Mouse (Mus musculus) CH12.LX (cell line): ENCODE data around the gene Pdp2. TPM values are rescaled to one million over a fixed set of nuclear protein-coding genes. Genes with fewer than 3 reads are reported as not detected.

Experiments
- DNase-seq: peaks from one replicate; pipeline ENCODE4 v3.0.0-alpha.2; 2013; ENCODE audit errors: extremely low read depth
- H3K27ac ChIP-seq: 2 replicates; pipeline ENCODE4 v1.5.1; 2012; ENCODE audit warnings: low read depth, mild to moderate bottlenecking, control low read depth, moderate library complexity; ENCODE audit not compliant: insufficient read depth
- H3K27me3 ChIP-seq: replicated peaks from 2 replicates; pipeline ENCODE3; 2012; ENCODE audit warnings: inconsistent platforms
- H3K36me3 ChIP-seq, 2 experiments: replicated peaks in 1 of 2; 2 replicates each; pipeline versions ENCODE3 to v1.6.1; 2012; ENCODE audit warnings: inconsistent platforms in 1 of 2, low read length in 1 of 2, mild to moderate bottlenecking in 1 of 2, mixed read lengths in 1 of 2, moderate library complexity in 1 of 2; ENCODE audit not compliant: control insufficient read depth in 1 of 2, insufficient read depth in 1 of 2
- H3K4me1 ChIP-seq, 2 experiments: 2 replicates each; pipeline ENCODE4 v1.6.1; 2012; ENCODE audit warnings: inconsistent platforms in 1 of 2, moderate library complexity in 1 of 2; ENCODE audit not compliant: insufficient read depth in 2 of 2, control insufficient read depth in 1 of 2
- H3K4me2 ChIP-seq: 2 replicates; pipeline ENCODE4 v1.6.1; 2012; ENCODE audit warnings: low read depth, mild to moderate bottlenecking, control low read depth; ENCODE audit not compliant: poor library complexity, insufficient read depth, severe bottlenecking
- H3K4me3 ChIP-seq, 3 experiments: fragments of 150-350 bp in 1 of 3; sonication (generic) in 1 of 3; replicated peaks in 1 of 3; 2 replicates each; pipeline versions ENCODE3 to v1.5.1; 2011 to 2012; ENCODE audit warnings: low read depth in 2 of 3, low read length in 2 of 3, mild to moderate bottlenecking in 2 of 3, moderate library complexity in 2 of 3, control low read depth in 1 of 3, improper control_type of control experiment in 1 of 3, inconsistent platforms in 1 of 3, mixed read lengths in 1 of 3; ENCODE audit not compliant: poor library complexity in 1 of 3
- H3K79me2 ChIP-seq: replicated peaks from 2 replicates; pipeline ENCODE4 v1.6.1; 2012; ENCODE audit warnings: mild to moderate bottlenecking, moderate library complexity; ENCODE audit not compliant: control insufficient read depth, poor library complexity, insufficient read depth, severe bottlenecking; ENCODE audit errors: extremely low read depth
- H3K9ac ChIP-seq: 2 replicates; pipeline ENCODE4 v1.6.1; 2012; ENCODE audit warnings: low read depth, mild to moderate bottlenecking, control low read depth, moderate library complexity; ENCODE audit not compliant: insufficient read depth
- H3K9me3 ChIP-seq: replicated peaks from 2 replicates; pipeline ENCODE3; 2012; ENCODE audit warnings: low read length, inconsistent platforms, mixed read lengths
- BHLHE40 ChIP-seq: IDR thresholded peaks from 2 replicates; pipeline ENCODE4 v1.6.1; 2011; ENCODE audit warnings: mild to moderate bottlenecking, low read depth, low read length, improper control_type of control experiment
- CHD1 ChIP-seq: IDR thresholded peaks from 2 replicates; pipeline ENCODE4 v1.6.1; 2012; ENCODE audit warnings: low read depth, low read length, improper control_type of control experiment, inconsistent platforms
- E2F4 ChIP-seq: IDR thresholded peaks from 2 replicates; pipeline ENCODE4 v1.6.1; 2011; ENCODE audit warnings: low read depth, low read length, improper control_type of control experiment; ENCODE audit not compliant: insufficient replicate concordance
- ELF1 ChIP-seq: IDR thresholded peaks from 2 replicates; pipeline ENCODE4 v1.6.1; 2014; ENCODE audit warnings: low read depth, mild to moderate bottlenecking, inconsistent platforms, low read length, improper control_type of control experiment
- EP300 ChIP-seq: IDR thresholded peaks from 2 replicates; pipeline ENCODE4 v1.6.1; 2011; ENCODE audit warnings: low read length, improper control_type of control experiment
- IRF4 ChIP-seq: IDR thresholded peaks from 2 replicates; pipeline ENCODE4 v1.6.1; 2014; ENCODE audit warnings: low read depth, mild to moderate bottlenecking, inconsistent platforms, low read length, improper control_type of control experiment
- JUND ChIP-seq: conservative IDR thresholded peaks from 2 replicates; pipeline ENCODE4 v1.6.1; 2011; ENCODE audit warnings: low read depth, low read length, improper control_type of control experiment
- MAFK ChIP-seq: IDR thresholded peaks from 2 replicates; pipeline ENCODE4 v1.6.1; 2011; ENCODE audit warnings: low read length, improper control_type of control experiment; ENCODE audit not compliant: insufficient replicate concordance
- MAX ChIP-seq: IDR thresholded peaks from 2 replicates; pipeline ENCODE4 v1.6.1; 2011; ENCODE audit warnings: low read length, improper control_type of control experiment
- NELFE ChIP-seq: IDR thresholded peaks from 2 replicates; pipeline ENCODE4 v1.6.1; 2011; ENCODE audit warnings: low read depth, low read length, improper control_type of control experiment
- POLR2AphosphoS2 ChIP-seq: IDR thresholded peaks from 2 replicates; pipeline ENCODE4 v1.6.1; 2011; ENCODE audit warnings: low read depth, low read length, improper control_type of control experiment
- RAD21 ChIP-seq: IDR thresholded peaks from 2 replicates; pipeline ENCODE4 v1.6.1; 2011; ENCODE audit warnings: low read depth, mild to moderate bottlenecking, low read length, improper control_type of control experiment, moderate library complexity
- RCOR1 ChIP-seq: conservative IDR thresholded peaks from 2 replicates; pipeline ENCODE4 v1.6.1; 2012; ENCODE audit warnings: low read depth, mild to moderate bottlenecking, inconsistent platforms, low read length, improper control_type of control experiment
- SIN3A ChIP-seq: IDR thresholded peaks from 2 replicates; pipeline ENCODE4 v1.6.1; 2012; ENCODE audit warnings: low read length, improper control_type of control experiment, inconsistent platforms
- TBP ChIP-seq: conservative IDR thresholded peaks from 2 replicates; pipeline ENCODE4 v1.6.1; 2011; ENCODE audit warnings: low read depth, low read length, improper control_type of control experiment
- USF1 ChIP-seq: IDR thresholded peaks from 2 replicates; pipeline ENCODE4 v1.6.1; 2014; ENCODE audit warnings: low read depth, mild to moderate bottlenecking, inconsistent platforms, low read length, improper control_type of control experiment
- dilution Hi-C: fragments of 300-500 bp; cut with MboI; formaldehyde crosslinking; loops from 2 replicates; pipeline ENCODE4 v1.14.3; 2020; ENCODE audit warnings: low sequenced_read_pairs; ENCODE audit not compliant: extremely low pct_unique_long_range_greater_than_20kb, extremely low pct_ligation_motif_present
- in situ Hi-C: fragments of 300-500 bp; cut with MboI; formaldehyde crosslinking; loops from 3 replicates; pipeline ENCODE4 v1.14.3; 2019; ENCODE audit warnings: low sequenced_read_pairs, low pct_ligation_motif_present, low pct_unique_long_range_greater_than_20kb, mixed read lengths
- polyA plus RNA-seq: library from polyadenylated mRNA; unstranded; fragments of >175 nt; gene quantifications from 2 replicates; pipeline ENCODE4 v1.2.1, GENCODE M21; 2012; ENCODE audit warnings: low read depth; ENCODE audit not compliant: insufficient read length
- total RNA-seq, 2 experiments: library from RNA; depleted of rRNA; stranded (reverse); fragments of 300-350 nt in 1 of 2; fragments of >200 nt in 1 of 2; gene quantifications; 2 replicates each; pipeline ENCODE4 v1.2.3; 2012 to 2014

The Pdp2 gene
- total and polyA plus RNA-seq, 3 experiments, result 7.6 to 9.6 (median 8.7) TPM

DNA sequence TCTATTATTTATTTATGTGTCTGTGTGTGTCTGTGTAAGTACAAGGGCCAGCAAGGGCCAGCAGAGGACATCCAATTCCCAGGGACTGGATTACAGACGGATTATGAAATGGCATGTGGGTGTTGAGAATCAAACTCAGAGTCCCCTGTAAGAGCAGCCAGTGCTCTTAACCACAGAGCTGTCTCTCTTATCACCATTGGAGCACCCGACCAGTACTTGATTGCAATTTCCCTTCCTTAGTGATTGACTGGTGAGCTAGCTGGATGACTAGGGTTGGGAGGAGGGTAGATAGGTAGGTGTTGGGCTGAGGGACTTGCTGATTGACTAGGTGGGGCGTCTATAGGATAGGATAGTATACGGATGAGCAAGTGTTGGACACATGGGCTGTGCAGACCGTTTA lies 29.5 kb downstream of the Pdp2 start:
- Histone ChIP-seq H3K27ac (no peak overlapping the region), H3K4me1 (peaks cover 0 to 5% of the 10 kb centered on the region in 2 experiments; a peak in 2 of 4 replicates), H3K4me2 (no peak overlapping the region), H3K9ac (no peak overlapping the region), H3K9me3 (peaks cover 4% of the 10 kb centered on the region), H3K27me3 (peaks cover 2% of the 10 kb centered on the region), H3K79me2 (no peaks in the 10 kb centered on the region), H3K36me3 (no peaks in the 10 kb centered on the region), H3K4me3 (no peak overlapping the region)
- in situ Hi-C loops (no loop called here), dilution Hi-C loops (no loop called here)
- no peak for TF ChIP-seq MAX
- TF ChIP-seq IRF4, result no peak
- no peak for TF ChIP-seq POLR2AphosphoS2
- no peak for TF ChIP-seq BHLHE40
- DNase-seq, result no peak

DNA sequence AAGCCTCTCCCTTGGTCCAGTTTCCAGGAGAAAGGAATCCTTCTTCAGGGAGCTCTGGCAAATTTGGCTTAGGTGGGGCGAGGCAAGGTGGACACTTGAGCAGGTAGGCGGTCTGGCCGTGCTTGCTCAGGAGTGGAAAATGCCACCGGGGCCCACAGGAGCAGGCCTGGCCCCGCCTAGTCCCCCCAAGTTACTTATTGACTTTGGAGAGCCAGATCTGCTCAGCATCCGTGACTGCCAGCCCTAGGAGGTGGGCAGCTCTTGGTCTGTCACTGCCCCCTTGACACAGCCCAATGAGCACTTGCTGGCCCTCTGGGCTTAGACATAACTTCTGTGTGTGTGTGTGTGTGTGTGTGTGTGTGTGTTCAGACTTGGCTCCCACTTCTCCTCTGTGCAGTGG lies 32.9 kb downstream of the Pdp2 start, which contains the start of gene Cdh16:
TSS of gene Cdh16 (minus strand) at position 236 of the 400 bp plus-strand sequence.
- H3K79me2 ChIP-seq, result no peaks in the 10 kb centered on the region
- dilution Hi-C loops (no loop called here), in situ Hi-C loops (no loop called here)
- no peak within 1 kb of the TSS for H3K4me3 ChIP-seq
- peaks cover 4% of the 10 kb centered on the region for H3K9me3 ChIP-seq
- H3K27me3 ChIP-seq, result no peaks in the 10 kb centered on the region
- peaks cover 8 to 18% of the 10 kb centered on the region in 2 experiments for H3K36me3 ChIP-seq
- no peak within 1 kb of the TSS for H3K9ac ChIP-seq
- no peak within 1 kb of the TSS for H3K4me2 ChIP-seq
- no peak for DNase-seq
- peaks cover 0 to 12% of the 10 kb centered on the region in 2 experiments; a peak in 2 of 4 replicates for H3K4me1 ChIP-seq
- no peak for TF ChIP-seq RCOR1
- no peak for TF ChIP-seq IRF4
- no peak for TF ChIP-seq RAD21
- TF ChIP-seq EP300, result no peak
- no peak for TF ChIP-seq TBP
- no peak for TF ChIP-seq JUND
- no peak for TF ChIP-seq MAX
- TF ChIP-seq E2F4, result no peak
- no peak for TF ChIP-seq ELF1
- TF ChIP-seq USF1, result no peak
- TF ChIP-seq SIN3A, result no peak
- TF ChIP-seq MAFK, result no peak
- no peak for TF ChIP-seq CHD1
- no peak for TF ChIP-seq BHLHE40
- TF ChIP-seq NELFE, result no peak
- H3K27ac ChIP-seq, result no peak within 1 kb of the TSS
